Mouse (Mus musculus) heart, adult 2 months (tissue): ENCODE results near the gene Fars2. TPM values are rescaled to one million over a fixed set of nuclear protein-coding genes. Genes with fewer than 3 reads are reported as not detected.
A peak's percentile ranks its signal among the peaks of the same experiment; 100 is the strongest.

Experiments used
- DNase-seq, 2 experiments: peaks; one replicate each; pipeline ENCODE4 v3.0.0; 2021
- H3K27ac ChIP-seq: fragments of 200-600 bp; 2 replicates; pipeline ENCODE4 v1.8.1; 2022
- H3K27me3 ChIP-seq: fragments of 200-500 bp; 2 replicates; pipeline ENCODE4 v1.6.1; 2012; ENCODE audit warnings: mild to moderate bottlenecking, low read length, inconsistent platforms, mixed read lengths; ENCODE audit not compliant: control insufficient read depth, insufficient read depth
- H3K36me3 ChIP-seq: fragments of 200-500 bp; 2 replicates; pipeline ENCODE4 v1.6.1; 2012; ENCODE audit warnings: low read length, inconsistent platforms; ENCODE audit not compliant: control insufficient read depth, insufficient read depth
- H3K4me1 ChIP-seq: fragments of 200-500 bp; 2 replicates; pipeline ENCODE4 v1.6.1; 2011; ENCODE audit warnings: low read length; ENCODE audit not compliant: control insufficient read depth, insufficient read depth
- H3K4me3 ChIP-seq: fragments of 200-600 bp; 2 replicates; pipeline ENCODE4 v1.8.1; 2022
- H3K79me2 ChIP-seq: fragments of 200-500 bp; replicated peaks from 2 replicates; pipeline ENCODE4 v1.6.1; 2012; ENCODE audit warnings: mild to moderate bottlenecking, inconsistent platforms, low read length, moderate library complexity, mixed read lengths; ENCODE audit not compliant: control insufficient read depth, insufficient read depth
- H3K9ac ChIP-seq: fragments of 200-500 bp; 2 replicates; pipeline ENCODE4 v1.6.1; 2012; ENCODE audit warnings: low read depth, mild to moderate bottlenecking, control low read depth, inconsistent platforms, low read length, mixed read lengths
- CTCF ChIP-seq: fragments of 200-600 bp; IDR thresholded peaks from 2 replicates; pipeline ENCODE4 v1.8.1; 2022; ENCODE audit warnings: antibody characterized with exemption, mild to moderate bottlenecking, moderate library complexity
- EP300 ChIP-seq: fragments of 200-500 bp; IDR thresholded peaks from 2 replicates; pipeline ENCODE4 v1.6.1; 2011; ENCODE audit warnings: low read depth, low read length, control low read depth; ENCODE audit not compliant: insufficient read depth
- POLR2A ChIP-seq: fragments of 200-500 bp; IDR thresholded peaks from 2 replicates; pipeline ENCODE4 v1.6.1; 2011; ENCODE audit warnings: mild to moderate bottlenecking, low read depth, low read length, control low read depth; ENCODE audit not compliant: insufficient read depth
- WGBS: fragments of 180-500 bp; shearing (Covaris S2); methylation state at CpG from one replicate; pipeline ENCODE4 v1.1.7; 2018; 5-methylcytosine and 5-hydroxymethylcytosine counted together
- intact Hi-C: fragments of 180-260 bp; cut with DNase I; formaldehyde crosslinking; loops from one replicate; pipeline ENCODE4 v1.15.1; 2025
- polyA plus RNA-seq: library from polyadenylated mRNA; depleted of rRNA; stranded (reverse); fragments of >200 nt; gene quantifications from 2 replicates; pipeline ENCODE4 v1.2.3, GENCODE M21; 2012
- total RNA-seq, 2 experiments: library from RNA; stranded (reverse); gene quantifications; 2 replicates each; pipeline ENCODE4 v1.2.3; 2021

Fars2 gene
- total and polyA plus RNA-seq, 3 experiments, result 73.3 to 85.7 (median 77.7) TPM

- 2% methylated on average over 41 of the region's 41 CpGs for WGBS
- peak overlapping the region; percentile 28 for H3K4me3 ChIP-seq
- DNase-seq, result peak; percentile 54 to 56
- peak overlapping the region; percentile 54 for H3K9ac ChIP-seq
- no peaks in the 10 kb centered on the region for H3K36me3 ChIP-seq
- H3K79me2 ChIP-seq, result no peaks in the 10 kb centered on the region
- H3K27me3 ChIP-seq, result peaks cover 3% of the 10 kb centered on the region
- no peaks in the 10 kb centered on the region for H3K4me1 ChIP-seq
- TF ChIP-seq CTCF, result peak; percentile 52
- TF ChIP-seq POLR2A, result no peak
- TF ChIP-seq EP300, result no peak
- intact Hi-C loops, result loop anchor here (10.0 kb wide), 1 partner anchor 736 kb away; no protein-coding TSS in a partner anchor
- H3K27ac ChIP-seq, result no peak overlapping the region
Observed at GRCm38 (mm10) chr13:36578569-36579333, 461.5 kb downstream of the Fars2 start.

- no peak overlapping the region for H3K27ac ChIP-seq
- intact Hi-C loops, result no loop called here
- 20% methylated on average over 10 of the region's 10 CpGs for WGBS
- no peaks in the 10 kb centered on the region for H3K4me1 ChIP-seq
- no peak overlapping the region for H3K9ac ChIP-seq
- DNase-seq, result no peak
- H3K4me3 ChIP-seq, result no peak overlapping the region
- H3K36me3 ChIP-seq, result no peaks in the 10 kb centered on the region
- H3K79me2 ChIP-seq, result no peaks in the 10 kb centered on the region
- peaks cover 3% of the 10 kb centered on the region for H3K27me3 ChIP-seq
- no peak for TF ChIP-seq POLR2A
- TF ChIP-seq CTCF, result no peak
- no peak for TF ChIP-seq EP300
Observed at GRCm38 (mm10) chr13:36582406-36583070, 465.3 kb downstream of the Fars2 start.

GRCm38 (mm10) chr13:36583481-36584151 lies 466.4 kb downstream of the Fars2 start:
- TF ChIP-seq EP300 (no peak), POLR2A (no peak), CTCF (no peak)
- Histone ChIP-seq H3K4me1 (no peaks in the 10 kb centered on the region), H3K9ac (no peak overlapping the region), H3K27me3 (peaks cover 1% of the 10 kb centered on the region), H3K36me3 (no peaks in the 10 kb centered on the region), H3K27ac (no peak overlapping the region), H3K4me3 (no peak overlapping the region), H3K79me2 (no peaks in the 10 kb centered on the region)
- 36% methylated on average over 16 of the region's 16 CpGs for WGBS
- DNase-seq, result no peak
- intact Hi-C loops, result no loop called here

- H3K4me3 ChIP-seq, result no peak overlapping the region
- no peaks in the 10 kb centered on the region for H3K79me2 ChIP-seq
- WGBS, result 65% methylated on average over 7 of the region's 7 CpGs
- no peak for TF ChIP-seq POLR2A
- no peak for TF ChIP-seq CTCF
- TF ChIP-seq EP300, result no peak
- no peaks in the 10 kb centered on the region for H3K4me1 ChIP-seq
- H3K27me3 ChIP-seq, result no peaks in the 10 kb centered on the region; the same call in 1 of the 2 replicates
- H3K9ac ChIP-seq, result no peak overlapping the region
- intact Hi-C loops, result no loop called here
- DNase-seq, result no peak
- H3K36me3 ChIP-seq, result no peaks in the 10 kb centered on the region
- no peak overlapping the region for H3K27ac ChIP-seq
Observed at GRCm38 (mm10) chr13:36584197-36584596, 467.0 kb downstream of the Fars2 start.

GRCm38 (mm10) chr13:36589092-36589491 lies 471.9 kb downstream of the Fars2 start:
- no peaks in the 10 kb centered on the region for H3K27me3 ChIP-seq
- H3K27ac ChIP-seq, result no peak overlapping the region
- DNase-seq, result no peak
- intact Hi-C loops, result no loop called here
- WGBS, result 56% methylated on average over 4 of the region's 4 CpGs
- no peaks in the 10 kb centered on the region for H3K4me1 ChIP-seq
- H3K4me3 ChIP-seq, result no peak overlapping the region
- no peak overlapping the region for H3K9ac ChIP-seq
- no peaks in the 10 kb centered on the region for H3K79me2 ChIP-seq
- H3K36me3 ChIP-seq, result no peaks in the 10 kb centered on the region
- TF ChIP-seq CTCF, result no peak

- intact Hi-C loops, result no loop called here
- Histone ChIP-seq H3K36me3 (no peaks in the 10 kb centered on the region), H3K27me3 (no peaks in the 10 kb centered on the region), H3K79me2 (no peaks in the 10 kb centered on the region), H3K9ac (no peak overlapping the region), H3K4me1 (no peaks in the 10 kb centered on the region), H3K27ac (no peak overlapping the region), H3K4me3 (no peak overlapping the region)
- DNase-seq, result no peak
- TF ChIP-seq CTCF, result no peak
- no peak for TF ChIP-seq EP300
- no peak for TF ChIP-seq POLR2A
- WGBS, result 69% methylated on average over 2 of the region's 2 CpGs
Observed at GRCm38 (mm10) chr13:36592291-36592690, 475.1 kb downstream of the Fars2 start.
